Mouse (Mus musculus) liver, adult 2 months (tissue): ENCODE data around the gene Dtx4. TPM values are rescaled to one million over a fixed set of nuclear protein-coding genes. Genes with fewer than 3 reads are reported as not detected.

ENCODE experiments used
- DNase-seq: peaks from one replicate; pipeline ENCODE4 v3.0.0-alpha.2; 2011; ENCODE audit warnings: low read depth, low spot score; ENCODE audit errors: extremely low read depth
- H3K27ac ChIP-seq: fragments of 200-500 bp; replicated peaks from 2 replicates; pipeline ENCODE4 v1.5.1; 2012; ENCODE audit warnings: low read depth, mild to moderate bottlenecking, control low read depth, inconsistent platforms, low read length; ENCODE audit not compliant: insufficient read depth
- H3K27me3 ChIP-seq: fragments of 200-500 bp; 2 replicates; pipeline ENCODE4 v1.6.1; 2012; ENCODE audit warnings: mild to moderate bottlenecking, moderate library complexity, low read length, inconsistent platforms; ENCODE audit not compliant: control insufficient read depth, insufficient read depth
- H3K36me3 ChIP-seq: fragments of 200-500 bp; 2 replicates; pipeline ENCODE4 v1.6.1; 2012; ENCODE audit warnings: low read length, inconsistent platforms; ENCODE audit not compliant: control insufficient read depth, insufficient read depth
- H3K4me1 ChIP-seq: fragments of 200-500 bp; 2 replicates; pipeline ENCODE4 v1.6.1; 2011; ENCODE audit warnings: low read length; ENCODE audit not compliant: control insufficient read depth, insufficient read depth
- H3K4me3 ChIP-seq: fragments of 200-500 bp; 2 replicates; pipeline ENCODE4 v1.5.1; 2011; ENCODE audit warnings: low read depth, mild to moderate bottlenecking, control low read depth, low read length, moderate library complexity; ENCODE audit not compliant: insufficient read depth
- H3K79me2 ChIP-seq: fragments of 200-500 bp; 2 replicates; pipeline ENCODE4 v1.6.1; 2012; ENCODE audit warnings: inconsistent platforms, mild to moderate bottlenecking, low read length, moderate library complexity; ENCODE audit not compliant: control insufficient read depth, insufficient read depth
- H3K9ac ChIP-seq: fragments of 200-500 bp; 2 replicates; pipeline ENCODE4 v1.6.1; 2012; ENCODE audit warnings: low read depth, mild to moderate bottlenecking, control low read depth, inconsistent platforms, low read length
- CTCF ChIP-seq: fragments of 200-500 bp; IDR thresholded peaks from 2 replicates; pipeline ENCODE4 v1.5.1; 2011; ENCODE audit warnings: low read depth, low read length, control low read depth
- POLR2A ChIP-seq: fragments of 200-500 bp; IDR thresholded peaks from 2 replicates; pipeline ENCODE4 v1.6.1; 2011; ENCODE audit warnings: low read length, control low read depth; ENCODE audit not compliant: insufficient read depth; ENCODE audit errors: extremely low read depth
- polyA plus RNA-seq: library from polyadenylated mRNA; depleted of rRNA; stranded (reverse); fragments of >200 nt; gene quantifications from 2 replicates; pipeline ENCODE4 v1.2.3, GENCODE M21; 2012; rRNA removed
- total RNA-seq: library from RNA; depleted of rRNA; stranded (reverse); fragments of >200 nt; gene quantifications from 2 replicates; pipeline ENCODE4 v1.2.3, GENCODE M21; 2014; rRNA removed

Dtx4 gene
- total and polyA plus RNA-seq, 2 experiments: 1.8 to 6.5 TPM

DNA sequence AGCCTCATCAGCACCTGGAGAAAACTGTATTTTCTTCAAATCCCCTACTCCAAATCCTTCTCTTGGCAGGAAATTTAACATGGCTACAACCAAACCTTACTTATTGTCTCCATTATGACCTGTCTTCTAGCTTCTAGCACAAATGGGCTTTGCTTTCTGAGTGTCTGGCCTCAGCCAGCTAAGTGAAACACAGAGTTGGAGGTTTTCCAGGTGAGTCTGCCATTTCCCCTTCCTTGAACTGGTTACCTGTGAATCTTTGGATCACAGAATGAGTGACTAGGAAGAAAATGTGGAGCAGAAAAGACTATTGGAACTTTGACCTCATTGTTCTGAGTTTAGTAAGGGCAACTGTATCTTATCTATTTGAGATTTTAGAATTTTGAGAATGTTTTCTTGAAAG lies 83.9 kb downstream of the Dtx4 start, which contains the start of gene Olfr1441:
Olfr1441 (plus strand) TSS at position 73 of the 400 bp plus-strand sequence.
- no peaks in the 10 kb centered on the region for H3K79me2 ChIP-seq
- H3K36me3 ChIP-seq: no peaks in the 10 kb centered on the region
- H3K4me1 ChIP-seq: no peaks in the 10 kb centered on the region
- H3K9ac ChIP-seq: no peak within 1 kb of the TSS
- H3K27me3 ChIP-seq: no peaks in the 10 kb centered on the region; the same call in 1 of the 2 replicates
- no peak within 1 kb of the TSS for H3K27ac ChIP-seq
- H3K4me3 ChIP-seq: no peak within 1 kb of the TSS
- DNase-seq: no peak
- TF ChIP-seq POLR2A (no peak), CTCF (no peak)

Other genes with a start within 250 kb of the Dtx4 start
- gene Olfr235, start 240.4 kb downstream of the Dtx4 start, total RNA-seq: not detected in 2 replicates
- gene Olfr235, start 240.4 kb downstream of the Dtx4 start, polyA plus RNA-seq: not detected in 2 replicates
- gene Olfr1434, start 221.6 kb downstream of the Dtx4 start, total RNA-seq: not detected in 2 replicates
- not detected in 2 replicates for gene Olfr1434, start 221.6 kb downstream of the Dtx4 start, polyA plus RNA-seq
- not detected in 2 replicates for gene Olfr1436, start 202.3 kb downstream of the Dtx4 start, total RNA-seq
- not detected in 2 replicates for gene Olfr1436, start 202.3 kb downstream of the Dtx4 start, polyA plus RNA-seq
- gene Olfr1437, start 176.4 kb downstream of the Dtx4 start, total RNA-seq: not detected in 2 replicates
- not detected in 2 replicates for gene Olfr1437, start 176.4 kb downstream of the Dtx4 start, polyA plus RNA-seq
- gene Olfr1438-ps1, start 165.5 kb downstream of the Dtx4 start, total RNA-seq: not detected in 2 replicates
- not detected in 2 replicates for gene Olfr1438-ps1, start 165.5 kb downstream of the Dtx4 start, polyA plus RNA-seq
- gene Olfr1440, start 114.2 kb downstream of the Dtx4 start, total RNA-seq: not detected in 2 replicates
- gene Olfr1440, start 114.2 kb downstream of the Dtx4 start, polyA plus RNA-seq: not detected in 2 replicates
- not detected in 2 replicates for gene Olfr1441, start 84.0 kb downstream of the Dtx4 start, total RNA-seq
- not detected in 2 replicates for gene Olfr1441, start 84.0 kb downstream of the Dtx4 start, polyA plus RNA-seq
- gene Pfpl, start 73.5 kb downstream of the Dtx4 start, total RNA-seq: not detected in 2 replicates
- not detected in 2 replicates for gene Pfpl, start 73.5 kb downstream of the Dtx4 start, polyA plus RNA-seq
- gene Mpeg1, start 40.7 kb downstream of the Dtx4 start, total RNA-seq: 27.1 and 30.9 TPM in 2 replicates
- 6.1 and 7.4 TPM in 2 replicates for gene Mpeg1, start 40.7 kb downstream of the Dtx4 start, polyA plus RNA-seq
- gene Fam111a, start 44.3 kb upstream of the Dtx4 start, total RNA-seq: 2.3 and 2.4 TPM in 2 replicates
- 0.12 and 0.24 TPM in 2 replicates for gene Fam111a, start 44.3 kb upstream of the Dtx4 start, polyA plus RNA-seq
- 91.4 and 132 TPM in 2 replicates for gene Gm4952, start 98.5 kb upstream of the Dtx4 start, total RNA-seq
- gene Gm4952, start 98.5 kb upstream of the Dtx4 start, polyA plus RNA-seq: 41.7 and 68.7 TPM in 2 replicates
- 233 and 277 TPM in 2 replicates for gene Glyat, start 131.9 kb upstream of the Dtx4 start, total RNA-seq
- 54.6 and 56.1 TPM in 2 replicates for gene Glyat, start 131.9 kb upstream of the Dtx4 start, polyA plus RNA-seq
- 0.28 and 0.40 TPM in 2 replicates for gene Olfr1442, start 169.0 kb upstream of the Dtx4 start, total RNA-seq
- gene Olfr1442, start 169.0 kb upstream of the Dtx4 start, polyA plus RNA-seq: 0.14 TPM in 1 of 2 replicates, not detected in the other
- 0.09 TPM in 1 of 2 replicates, not detected in the other for gene Olfr1443, start 176.7 kb upstream of the Dtx4 start, total RNA-seq
- gene Olfr1443, start 176.7 kb upstream of the Dtx4 start, polyA plus RNA-seq: 0.05 TPM in 1 of 2 replicates, not detected in the other
- gene Keg1, start 194.3 kb upstream of the Dtx4 start, total RNA-seq: 146 and 154 TPM in 2 replicates
- 67.6 and 93.4 TPM in 2 replicates for gene Keg1, start 194.3 kb upstream of the Dtx4 start, polyA plus RNA-seq